Mouse (Mus musculus): ENCODE data around the gene Lrrc8c. TPM values are rescaled to one million over a fixed set of nuclear protein-coding genes. Genes with fewer than 3 reads are reported as not detected.

Lrrc8c gene
- 10.1 and 14.9 TPM in 2 replicates for polyA plus RNA-seq (2014; fragmentation: Nextera tagmentation; extraction: Ambion mirVana)

DNA sequence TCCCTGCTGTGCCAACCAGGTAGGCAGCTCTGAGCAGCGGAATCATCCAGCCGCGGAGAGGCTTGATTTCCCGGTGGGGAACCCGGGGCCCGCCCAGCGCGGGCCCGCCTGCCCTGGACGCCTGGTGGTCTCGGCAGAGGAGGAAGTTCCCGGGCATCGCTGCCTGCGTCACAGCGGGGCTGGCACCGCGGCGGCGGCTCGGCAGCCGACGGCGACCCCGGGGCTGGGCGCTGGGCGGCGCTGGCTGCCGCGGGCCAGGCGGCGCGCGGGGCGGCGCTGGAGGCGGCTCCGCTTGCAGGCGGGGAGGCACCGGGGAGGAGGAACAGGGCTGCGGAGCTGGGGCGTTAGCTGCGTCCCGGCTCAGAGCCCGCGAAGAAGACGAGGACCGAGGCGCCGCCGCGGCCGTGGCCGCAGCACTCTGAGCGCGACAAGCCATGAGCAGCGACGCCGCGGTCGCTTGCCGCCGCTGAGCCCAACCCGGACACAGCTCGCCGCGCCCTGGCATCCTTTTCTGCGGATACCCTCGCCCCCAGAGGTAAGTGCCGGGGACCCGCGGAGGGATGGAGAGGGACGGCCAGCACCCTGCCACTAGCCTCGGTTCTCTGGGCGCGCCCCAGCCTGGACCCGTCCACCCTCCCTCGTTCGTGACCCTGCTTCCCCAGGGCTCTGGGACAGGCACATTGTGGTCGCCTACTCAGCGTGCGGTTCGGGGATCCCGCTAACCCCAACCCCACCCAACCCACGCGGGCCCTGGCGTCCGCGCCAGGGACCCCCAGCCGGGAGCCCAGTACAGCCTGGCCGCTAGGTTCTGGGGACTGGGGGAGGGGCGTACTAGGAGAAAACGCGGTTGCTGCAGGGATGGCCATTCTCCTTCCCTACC, at the start of gene Lrrc8c:
TSS of gene Lrrc8c (plus strand) at position 293 of the 880 bp plus-strand sequence.
- H3K4me1 ChIP-seq (replicated peaks; ENCODE audit: control insufficient read depth, insufficient read depth, low read length): peaks cover 2% of the 10 kb centered on the region; the same call in 1 of the 2 replicates

DNA sequence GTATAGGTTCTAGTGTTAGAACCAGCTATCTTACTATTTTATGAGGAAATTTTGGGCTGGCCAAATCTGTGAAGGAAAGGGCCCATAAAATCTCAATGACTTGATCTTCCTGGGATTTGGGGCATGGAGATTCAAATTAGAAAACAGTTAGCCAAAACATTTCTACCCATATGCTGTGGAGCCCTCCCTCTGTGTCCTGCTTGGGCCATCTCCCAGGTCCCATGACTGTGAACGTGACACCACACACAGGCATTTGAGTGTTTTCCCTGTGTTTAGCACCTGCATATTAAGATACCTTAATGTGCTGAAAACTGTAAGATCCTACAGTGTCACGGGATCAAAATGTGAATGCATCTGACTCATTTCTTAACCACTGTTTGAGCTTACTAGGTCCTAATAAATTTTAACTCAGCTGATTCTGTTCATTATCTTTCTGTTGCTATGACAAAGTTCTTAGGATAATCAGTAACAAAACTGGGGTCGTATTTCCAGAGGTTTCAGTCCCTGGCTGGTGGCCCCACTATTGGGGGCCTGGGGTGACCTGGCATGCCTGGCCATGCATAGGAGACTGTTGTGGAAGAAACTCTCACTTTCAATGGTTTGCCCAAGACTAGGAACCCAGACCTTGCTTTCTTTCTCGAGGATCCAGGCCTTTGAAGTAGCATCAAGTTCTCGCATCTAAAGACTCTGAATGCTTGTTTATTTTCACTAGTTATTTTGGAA, 46.0 kb upstream of the Lrrc8c start:
- H3K9me3 ChIP-seq (ENCODE audit: control insufficient read depth, low read length): no peaks in the 10 kb centered on the region
- DNase-seq (ENCODE audit: low spot score): no peak
- no peak overlapping the region for H3K4me3 ChIP-seq (ENCODE audit: low read depth, low read length)
- no peak overlapping the region for H3K27ac ChIP-seq (ENCODE audit: low read depth, low read length)
- H3K4me2 ChIP-seq (ENCODE audit: low read depth, low read length, severe bottlenecking): no peak overlapping the region
- no peak overlapping the region for H3K9ac ChIP-seq (ENCODE audit: low read length)
- H3K36me3 ChIP-seq (ENCODE audit: control insufficient read depth, insufficient read depth, low read length): no peaks in the 10 kb centered on the region
- no peaks in the 10 kb centered on the region for H3K27me3 ChIP-seq (ENCODE audit: control insufficient read depth, insufficient read depth, low read length)
- no peak for ATAC-seq (replicated peaks; ENCODE audit: low FRiP score)
- H3K4me1 ChIP-seq (replicated peaks; ENCODE audit: control insufficient read depth, insufficient read depth, low read length): no peaks in the 10 kb centered on the region
- 77% methylated on average over 5 of the region's 5 CpGs for WGBS

More for the DNA sequence above, at the start of gene Lrrc8c:
- peak within 1 kb of the TSS; percentile 85 for H3K9ac ChIP-seq (ENCODE audit: low read length)
- 0 out of 2 replicates have a peak, but pooled peaks cover 2% of the 10 kb centered on the region for H3K27me3 ChIP-seq (ENCODE audit: control insufficient read depth, insufficient read depth, low read length)
- H3K36me3 ChIP-seq (ENCODE audit: control insufficient read depth, insufficient read depth, low read length): no peaks in the 10 kb centered on the region; the same call in 1 of the 2 replicates
- DNase-seq (ENCODE audit: low spot score) (peak; percentile 90), ATAC-seq (replicated peaks; ENCODE audit: low FRiP score) (peak; percentile 92)
- H3K4me3 ChIP-seq (ENCODE audit: low read depth, low read length): peak within 1 kb of the TSS; percentile 69
- H3K27ac ChIP-seq (ENCODE audit: low read depth, low read length): peak within 1 kb of the TSS; percentile 68
- no peaks in the 10 kb centered on the region for H3K9me3 ChIP-seq (ENCODE audit: control insufficient read depth, low read length)
- WGBS: under 1% methylated on average over 79 of the region's 93 CpGs
- H3K4me2 ChIP-seq (ENCODE audit: low read depth, low read length, severe bottlenecking): peak within 1 kb of the TSS; percentile 94

DNA sequence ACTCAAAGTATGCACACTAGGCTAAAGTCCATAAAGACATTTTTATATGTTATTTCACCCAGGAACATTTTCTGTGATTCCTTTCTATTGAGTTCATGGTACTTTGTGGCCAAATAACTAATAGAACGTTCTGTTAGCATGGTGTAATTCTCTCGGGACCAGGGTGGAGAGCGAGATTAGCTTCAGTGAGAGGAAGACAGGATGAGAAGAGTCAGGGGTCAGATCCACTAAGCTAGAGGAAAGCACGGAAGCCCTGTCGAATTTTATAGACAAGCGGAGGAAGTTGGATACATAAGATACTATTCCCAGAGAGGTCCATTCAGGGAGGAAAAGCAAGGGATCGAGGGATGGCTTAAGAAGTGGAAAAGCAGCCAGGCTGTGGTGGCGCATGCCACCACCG, 41.7 kb upstream of the Lrrc8c start:
- Histone ChIP-seq H3K4me3 (ENCODE audit: low read depth, low read length) (no peak overlapping the region), H3K27ac (ENCODE audit: low read depth, low read length) (no peak overlapping the region), H3K4me1 (replicated peaks; ENCODE audit: control insufficient read depth, insufficient read depth, low read length) (no peaks in the 10 kb centered on the region), H3K4me2 (ENCODE audit: low read depth, low read length, severe bottlenecking) (no peak overlapping the region), H3K9ac (ENCODE audit: low read length) (no peak overlapping the region), H3K36me3 (ENCODE audit: control insufficient read depth, insufficient read depth, low read length) (peaks cover 6% of the 10 kb centered on the region; the same call in 1 of the 2 replicates), H3K9me3 (ENCODE audit: control insufficient read depth, low read length) (no peaks in the 10 kb centered on the region), H3K27me3 (ENCODE audit: control insufficient read depth, insufficient read depth, low read length) (no peaks in the 10 kb centered on the region)
- DNase-seq (ENCODE audit: low spot score) (no peak), ATAC-seq (replicated peaks; ENCODE audit: low FRiP score) (no peak)
- WGBS: 93% methylated on average over 9 of the region's 9 CpGs

DNA sequence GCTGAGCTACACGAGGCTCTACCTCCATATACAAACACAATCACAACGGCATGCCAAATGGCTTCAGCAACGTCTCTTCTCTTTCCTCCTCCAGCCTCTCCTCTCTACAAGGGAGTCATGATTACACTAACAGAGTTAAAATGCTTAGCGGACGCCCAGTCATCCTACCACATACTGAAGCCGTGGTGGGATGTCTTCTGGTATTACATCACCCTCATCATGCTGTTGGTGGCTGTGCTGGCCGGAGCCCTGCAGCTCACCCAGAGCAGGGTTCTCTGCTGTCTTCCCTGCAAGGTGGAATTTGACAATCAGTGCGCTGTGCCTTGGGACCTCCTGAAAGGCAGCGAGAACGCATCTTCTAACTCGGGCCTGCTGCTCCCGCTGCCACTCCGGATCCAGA, 39.5 kb upstream of the Lrrc8c start:
- ATAC-seq (replicated peaks; ENCODE audit: low FRiP score) (no peak), DNase-seq (ENCODE audit: low spot score) (no peak)
- Histone ChIP-seq H3K27ac (ENCODE audit: low read depth, low read length) (no peak overlapping the region), H3K4me2 (ENCODE audit: low read depth, low read length, severe bottlenecking) (no peak overlapping the region), H3K4me3 (ENCODE audit: low read depth, low read length) (no peak overlapping the region), H3K36me3 (ENCODE audit: control insufficient read depth, insufficient read depth, low read length) (peaks cover 6% of the 10 kb centered on the region; the same call in 1 of the 2 replicates), H3K9me3 (ENCODE audit: control insufficient read depth, low read length) (no peaks in the 10 kb centered on the region), H3K27me3 (ENCODE audit: control insufficient read depth, insufficient read depth, low read length) (no peaks in the 10 kb centered on the region), H3K9ac (ENCODE audit: low read length) (no peak overlapping the region), H3K4me1 (replicated peaks; ENCODE audit: control insufficient read depth, insufficient read depth, low read length) (no peaks in the 10 kb centered on the region)
- 88% methylated on average over 13 of the region's 13 CpGs for WGBS

DNA sequence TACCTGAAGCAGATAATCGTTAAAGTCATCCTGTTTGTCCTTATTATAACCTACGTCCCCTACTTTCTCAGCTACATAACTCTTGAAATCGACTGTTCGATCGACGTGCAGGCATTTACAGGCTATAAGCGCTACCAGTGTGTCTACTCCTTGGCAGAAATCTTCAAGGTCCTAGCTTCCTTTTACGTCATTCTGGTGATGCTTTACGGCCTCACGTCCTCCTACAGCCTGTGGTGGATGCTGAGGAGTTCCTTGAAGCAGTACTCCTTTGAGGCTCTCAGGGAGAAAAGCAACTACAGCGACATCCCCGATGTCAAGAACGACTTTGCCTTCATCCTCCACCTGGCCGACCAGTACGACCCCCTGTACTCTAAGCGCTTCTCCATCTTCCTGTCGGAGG, 38.6 kb upstream of the Lrrc8c start:
- 96% methylated on average over 17 of the region's 17 CpGs for WGBS
- no peaks in the 10 kb centered on the region for H3K9me3 ChIP-seq (ENCODE audit: control insufficient read depth, low read length)
- ATAC-seq (replicated peaks; ENCODE audit: low FRiP score) (no peak), DNase-seq (ENCODE audit: low spot score) (no peak)
- no peaks in the 10 kb centered on the region for H3K4me1 ChIP-seq (replicated peaks; ENCODE audit: control insufficient read depth, insufficient read depth, low read length)
- H3K27me3 ChIP-seq (ENCODE audit: control insufficient read depth, insufficient read depth, low read length): no peaks in the 10 kb centered on the region
- H3K36me3 ChIP-seq (ENCODE audit: control insufficient read depth, insufficient read depth, low read length): peaks cover 6% of the 10 kb centered on the region; the same call in 1 of the 2 replicates
- H3K4me3 ChIP-seq (ENCODE audit: low read depth, low read length): no peak overlapping the region
- no peak overlapping the region for H3K4me2 ChIP-seq (ENCODE audit: low read depth, low read length, severe bottlenecking)
- no peak overlapping the region for H3K9ac ChIP-seq (ENCODE audit: low read length)
- H3K27ac ChIP-seq (ENCODE audit: low read depth, low read length): no peak overlapping the region

DNA sequence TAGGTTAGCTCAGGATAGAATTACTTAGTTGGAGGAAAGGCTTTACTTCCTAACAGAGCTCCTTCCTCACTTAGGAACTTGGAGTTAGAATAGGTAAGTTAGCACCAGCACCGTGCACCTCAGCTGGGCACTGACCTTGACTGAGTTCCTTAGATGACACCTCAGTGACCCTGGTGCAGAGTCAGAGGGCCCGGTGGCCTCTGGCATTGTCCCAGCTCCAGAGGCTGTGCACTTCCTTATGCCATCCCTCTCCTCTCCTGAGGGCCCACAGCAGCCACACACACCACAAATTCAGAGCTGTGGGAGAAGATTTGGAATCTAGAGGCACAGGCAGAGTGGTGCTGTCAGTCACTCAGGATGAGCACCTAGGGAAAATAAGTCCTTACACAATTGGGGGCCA, 35.6 kb upstream of the Lrrc8c start:
- H3K4me1 ChIP-seq (replicated peaks; ENCODE audit: control insufficient read depth, insufficient read depth, low read length): no peaks in the 10 kb centered on the region
- H3K4me2 ChIP-seq (ENCODE audit: low read depth, low read length, severe bottlenecking): no peak overlapping the region
- no peaks in the 10 kb centered on the region for H3K9me3 ChIP-seq (ENCODE audit: control insufficient read depth, low read length)
- ATAC-seq (replicated peaks; ENCODE audit: low FRiP score) (no peak), DNase-seq (ENCODE audit: low spot score) (no peak)
- peaks cover 6% of the 10 kb centered on the region; the same call in 1 of the 2 replicates for H3K36me3 ChIP-seq (ENCODE audit: control insufficient read depth, insufficient read depth, low read length)
- no peak overlapping the region for H3K9ac ChIP-seq (ENCODE audit: low read length)
- 80% methylated on average over 2 of the region's 2 CpGs for WGBS
- no peak overlapping the region for H3K4me3 ChIP-seq (ENCODE audit: low read depth, low read length)
- H3K27me3 ChIP-seq (ENCODE audit: control insufficient read depth, insufficient read depth, low read length): no peaks in the 10 kb centered on the region
- H3K27ac ChIP-seq (ENCODE audit: low read depth, low read length): no peak overlapping the region

DNA sequence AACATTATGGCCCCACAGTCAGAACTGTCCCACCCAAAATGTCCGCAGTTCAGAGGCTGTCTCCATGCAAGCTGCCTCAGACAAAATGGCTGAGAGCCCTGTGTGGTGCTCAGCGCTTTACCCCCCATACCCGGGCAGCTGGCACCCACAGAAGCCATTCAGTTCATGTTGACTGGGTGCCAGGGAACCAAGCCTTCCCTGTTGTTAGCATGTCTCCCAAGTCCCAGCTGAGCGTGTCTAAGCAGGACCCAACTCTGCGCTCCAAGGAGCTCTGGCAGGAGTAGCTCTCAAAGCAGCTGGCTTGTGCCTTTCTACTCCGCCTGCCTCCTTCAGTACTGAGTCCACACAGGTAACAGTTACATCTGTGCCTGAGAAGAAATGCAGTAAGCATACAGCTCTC, 34.9 kb upstream of the Lrrc8c start:
- Histone ChIP-seq H3K36me3 (ENCODE audit: control insufficient read depth, insufficient read depth, low read length) (peaks cover 6% of the 10 kb centered on the region; the same call in 1 of the 2 replicates), H3K9ac (ENCODE audit: low read length) (no peak overlapping the region), H3K27ac (ENCODE audit: low read depth, low read length) (no peak overlapping the region), H3K9me3 (ENCODE audit: control insufficient read depth, low read length) (no peaks in the 10 kb centered on the region), H3K4me2 (ENCODE audit: low read depth, low read length, severe bottlenecking) (no peak overlapping the region), H3K27me3 (ENCODE audit: control insufficient read depth, insufficient read depth, low read length) (no peaks in the 10 kb centered on the region), H3K4me1 (replicated peaks; ENCODE audit: control insufficient read depth, insufficient read depth, low read length) (no peaks in the 10 kb centered on the region), H3K4me3 (ENCODE audit: low read depth, low read length) (no peak overlapping the region)
- WGBS: 95% methylated on average over 6 of the region's 6 CpGs
- ATAC-seq (replicated peaks; ENCODE audit: low FRiP score) (no peak), DNase-seq (ENCODE audit: low spot score) (no peak)

DNA sequence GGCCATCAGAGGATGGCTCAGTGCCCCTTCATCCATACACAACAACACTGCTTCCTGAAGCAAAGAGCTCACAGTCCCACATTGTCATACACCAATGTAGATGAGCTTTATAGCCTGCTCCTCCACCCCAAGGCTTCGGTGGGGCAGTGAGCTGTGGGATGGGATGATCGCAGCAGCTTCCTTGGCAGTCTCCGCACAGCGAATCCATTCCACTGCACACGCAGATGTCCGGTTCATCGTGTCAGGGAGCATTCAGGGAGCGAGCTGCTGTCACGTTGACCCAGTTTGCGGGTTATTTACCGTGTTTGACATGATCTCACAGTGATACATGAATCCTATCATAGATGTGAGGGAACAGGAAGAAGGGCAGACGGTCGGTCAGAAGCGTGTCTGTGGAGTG, 34.3 kb upstream of the Lrrc8c start:
- DNase-seq (ENCODE audit: low spot score) (no peak), ATAC-seq (replicated peaks; ENCODE audit: low FRiP score) (no peak)
- no peak overlapping the region for H3K4me2 ChIP-seq (ENCODE audit: low read depth, low read length, severe bottlenecking)
- H3K36me3 ChIP-seq (ENCODE audit: control insufficient read depth, insufficient read depth, low read length): peaks cover 6% of the 10 kb centered on the region; the same call in 1 of the 2 replicates
- no peak overlapping the region for H3K9ac ChIP-seq (ENCODE audit: low read length)
- H3K27ac ChIP-seq (ENCODE audit: low read depth, low read length): no peak overlapping the region
- H3K9me3 ChIP-seq (ENCODE audit: control insufficient read depth, low read length): no peaks in the 10 kb centered on the region
- H3K4me1 ChIP-seq (replicated peaks; ENCODE audit: control insufficient read depth, insufficient read depth, low read length): no peaks in the 10 kb centered on the region
- H3K27me3 ChIP-seq (ENCODE audit: control insufficient read depth, insufficient read depth, low read length): no peaks in the 10 kb centered on the region
- 95% methylated on average over 14 of the region's 14 CpGs for WGBS
- no peak overlapping the region for H3K4me3 ChIP-seq (ENCODE audit: low read depth, low read length)
